Mouse (Mus musculus) common myeloid progenitor, adult 5-6 weeks (primary cell): ENCODE measurements around the gene Hectd1. TPM values are rescaled to one million over a fixed set of nuclear protein-coding genes. Genes with fewer than 3 reads are reported as not detected.

Source experiments
- ATAC-seq: replicated peaks from 2 replicates; pipeline ENCODE4 v1.8.0; 2016; ENCODE audit warnings: low read depth, mild to moderate bottlenecking, moderate TSS enrichment, inconsistent platforms; ENCODE audit not compliant: poor library complexity, severe bottlenecking
- total RNA-seq: library from RNA; stranded (forward); fragments of 200-1000, 187-1606 nt; gene quantifications from 2 replicates; pipeline ENCODE4 v1.2.3, GENCODE M21; 2017

Gene Hectd1
- 130 and 143 TPM in 2 replicates for total RNA-seq

DNA sequence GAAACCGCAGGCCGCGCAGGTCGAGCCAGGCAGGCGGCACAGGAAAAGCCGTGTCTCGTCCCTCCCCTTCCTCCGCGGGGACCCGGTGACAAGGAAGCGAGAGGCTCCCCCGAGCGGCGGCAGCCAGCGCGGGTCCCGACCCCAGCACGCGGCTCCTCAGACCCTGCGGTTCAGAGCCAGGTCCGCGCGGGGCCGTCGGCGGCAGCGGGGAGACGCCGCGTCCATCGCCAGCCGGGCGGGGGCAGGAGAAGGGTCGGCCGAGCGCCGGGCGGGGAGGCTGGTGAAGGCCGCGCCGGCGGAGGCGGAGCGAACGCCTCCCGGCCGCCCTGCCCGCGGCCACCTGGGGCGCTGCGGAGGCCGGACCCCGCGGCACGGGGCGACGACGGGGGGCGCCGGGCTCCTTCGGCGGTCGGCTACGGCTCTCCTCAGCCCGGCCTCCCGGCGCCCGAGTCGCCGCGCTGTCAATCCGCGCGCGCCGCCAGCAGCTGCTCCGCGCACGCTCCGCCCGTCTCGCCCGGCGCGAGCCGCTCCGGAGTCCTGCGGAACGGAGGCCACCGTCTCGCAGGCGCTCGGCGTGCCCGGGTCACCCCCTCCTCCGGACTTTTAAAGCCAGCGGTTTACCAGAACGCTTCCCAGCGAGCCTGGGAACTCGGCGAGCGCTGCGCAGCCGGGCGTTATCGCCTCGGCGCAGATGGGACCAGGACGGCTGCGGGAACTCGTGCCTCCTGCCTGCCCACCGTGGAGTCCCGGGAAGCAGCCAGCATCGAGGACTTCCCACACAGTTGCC, at the start of gene Hectd1:
Hectd1 (minus strand) TSS at position 247 of the 787 bp plus-strand sequence.
- ATAC-seq: peak; percentile 67

DNA sequence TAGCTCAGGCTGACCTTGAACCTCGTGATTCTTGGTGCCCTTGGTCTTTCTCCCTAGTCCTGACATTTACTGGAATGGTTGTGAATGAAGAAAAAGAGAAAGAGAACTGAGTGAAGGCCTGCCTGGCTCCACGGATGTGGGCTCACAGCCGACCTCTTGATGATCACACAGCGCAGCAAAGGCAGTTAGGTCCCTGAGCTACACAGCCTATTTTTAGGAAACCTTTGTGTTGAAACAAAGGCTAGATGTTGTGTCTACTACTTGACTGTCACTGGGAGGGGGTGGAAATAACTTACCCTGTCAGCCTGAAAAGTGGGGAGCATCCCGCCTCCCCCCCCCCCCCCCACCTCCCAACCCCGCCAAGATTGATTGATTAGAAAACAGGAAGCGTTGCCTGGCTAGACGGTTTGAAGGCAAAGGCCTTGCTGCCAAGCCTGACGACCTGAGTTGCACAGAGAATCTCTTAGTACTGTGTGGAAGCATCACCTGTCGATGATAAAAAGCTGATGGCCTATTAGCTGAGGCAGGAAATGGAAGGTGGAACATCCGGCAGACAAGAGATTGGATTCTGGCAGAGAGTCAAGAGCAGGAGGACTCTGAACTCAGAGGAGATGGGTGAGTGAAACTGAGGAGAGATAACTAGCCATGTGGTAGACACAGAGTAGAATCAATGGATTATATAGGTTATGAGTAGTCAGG, 42.3 kb upstream of the Hectd1 start:
- peak; percentile 48 for ATAC-seq

DNA sequence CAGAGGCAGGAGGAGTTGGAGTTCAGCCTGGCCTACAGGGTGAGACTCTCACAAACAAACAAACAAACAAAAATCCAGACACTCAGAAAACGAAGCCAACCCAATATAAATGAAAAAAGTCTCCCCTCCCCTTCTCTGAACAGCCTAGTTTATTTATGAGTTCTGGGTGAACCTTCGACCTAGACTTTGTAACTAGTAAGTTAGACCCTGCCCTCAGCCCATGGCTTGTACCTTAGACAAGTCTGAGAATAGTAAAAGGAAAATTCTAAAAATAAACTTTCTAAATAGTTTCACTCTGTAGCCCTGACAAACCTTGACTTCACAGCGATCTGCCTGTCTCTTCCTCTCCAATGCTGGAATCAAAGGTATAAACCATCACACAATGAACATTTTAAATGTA, 40.2 kb upstream of the Hectd1 start:
- ATAC-seq: no peak

DNA sequence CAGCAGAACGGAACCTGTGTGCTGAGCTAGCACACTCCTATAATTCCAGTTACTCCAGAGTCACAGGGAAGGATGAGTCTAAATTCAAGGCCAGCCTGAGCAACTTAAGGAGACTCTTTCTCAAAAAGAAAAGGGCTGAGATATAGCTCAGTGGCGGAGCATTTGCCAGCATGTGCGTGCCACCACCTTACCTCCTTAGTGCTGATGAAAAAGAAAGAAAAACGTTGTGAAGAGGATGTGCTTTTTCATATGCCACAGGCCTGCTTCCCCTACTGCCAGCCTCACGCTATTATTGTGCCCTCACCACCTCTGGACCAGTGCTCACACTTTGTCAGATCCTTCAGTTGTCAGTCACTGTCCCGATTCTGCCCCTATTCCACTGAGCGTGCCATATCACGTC, 37.7 kb upstream of the Hectd1 start:
- no peak for ATAC-seq

DNA sequence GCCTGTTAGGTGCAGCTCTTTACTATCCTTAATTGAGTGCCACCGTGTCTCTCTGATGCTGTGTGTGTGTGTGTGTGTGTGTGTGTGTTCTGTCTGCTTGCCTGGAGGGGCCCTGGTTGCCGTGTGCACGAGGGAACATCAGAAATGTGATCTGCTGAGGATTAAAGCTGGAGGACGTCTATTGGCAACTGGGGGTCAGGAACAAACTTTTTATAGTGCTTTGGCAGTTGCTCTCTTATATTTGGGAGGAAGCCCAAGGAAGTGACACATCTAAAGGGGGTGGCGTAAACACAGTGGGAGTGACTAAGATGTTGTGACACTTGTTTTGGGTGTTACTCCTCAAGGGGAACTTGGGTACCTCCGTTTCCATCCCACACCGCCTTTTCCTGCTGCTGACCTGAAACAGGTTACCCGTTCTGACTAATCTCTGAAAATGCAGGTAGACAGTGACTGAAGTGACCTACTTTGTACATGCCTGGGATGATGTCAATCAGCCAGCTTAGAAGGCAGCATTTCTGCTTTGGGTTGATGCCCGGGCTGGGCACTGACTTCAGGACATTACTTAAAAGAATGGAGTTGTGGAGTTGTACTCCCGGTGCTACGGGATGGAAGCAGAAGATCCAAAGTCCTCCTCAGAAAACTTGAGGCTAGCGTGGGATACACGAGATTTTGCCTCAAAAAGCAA, 37.0 kb upstream of the Hectd1 start:
- ATAC-seq: peak; percentile 70

DNA sequence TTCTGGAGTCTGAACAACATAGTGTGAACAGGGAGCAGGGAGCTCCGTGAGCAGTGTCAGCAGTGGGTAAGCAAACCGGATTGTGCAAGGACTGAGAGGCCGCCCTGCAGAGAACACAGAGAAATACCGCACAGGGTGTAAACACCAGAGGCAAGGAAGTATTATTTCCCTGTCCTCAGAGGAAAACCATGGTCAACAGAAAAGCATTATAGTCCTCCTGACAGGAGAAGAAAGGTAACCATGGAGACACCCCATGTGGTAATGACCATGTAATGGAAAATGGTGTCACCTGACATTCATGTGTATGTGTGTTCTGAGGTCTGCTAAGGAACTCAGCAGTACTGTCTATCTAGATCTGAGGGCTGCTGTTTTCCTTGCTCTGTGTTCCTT, 36.4 kb upstream of the Hectd1 start:
- peak; percentile 78 for ATAC-seq

DNA sequence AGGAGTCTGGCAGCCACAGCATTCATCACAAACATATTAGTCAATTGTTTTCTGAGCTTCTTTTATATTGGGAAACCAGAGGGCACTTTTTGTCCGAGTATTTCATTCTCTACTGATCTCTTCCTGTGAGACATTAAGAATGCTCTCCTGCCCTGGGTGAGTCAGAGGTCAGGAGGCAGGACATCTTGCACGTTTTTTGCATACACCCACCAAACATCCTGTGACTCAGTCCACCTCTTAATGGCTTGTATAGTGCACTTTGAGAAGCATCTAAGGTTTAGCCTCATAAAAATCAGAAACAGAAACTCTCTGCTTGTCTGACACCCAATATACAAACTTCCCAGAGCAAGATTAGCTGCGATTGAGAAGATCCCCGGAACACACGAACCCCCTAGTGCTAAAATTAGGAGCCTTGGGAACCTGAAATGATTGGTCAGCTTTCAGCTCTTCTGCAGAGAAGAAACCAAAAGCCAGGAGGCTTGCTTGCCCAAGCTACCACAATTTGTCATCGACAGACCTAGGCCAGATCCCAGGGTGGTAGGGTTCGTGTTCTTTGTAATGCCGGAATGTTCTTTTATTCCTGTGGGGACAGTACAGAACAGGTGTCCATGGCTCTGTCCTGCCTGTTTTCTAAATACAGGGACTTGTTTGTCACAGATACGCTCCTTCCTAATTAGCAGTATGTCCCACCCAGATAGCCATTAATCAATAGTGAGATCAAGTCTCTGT, 35.9 kb upstream of the Hectd1 start:
- ATAC-seq: no peak

DNA sequence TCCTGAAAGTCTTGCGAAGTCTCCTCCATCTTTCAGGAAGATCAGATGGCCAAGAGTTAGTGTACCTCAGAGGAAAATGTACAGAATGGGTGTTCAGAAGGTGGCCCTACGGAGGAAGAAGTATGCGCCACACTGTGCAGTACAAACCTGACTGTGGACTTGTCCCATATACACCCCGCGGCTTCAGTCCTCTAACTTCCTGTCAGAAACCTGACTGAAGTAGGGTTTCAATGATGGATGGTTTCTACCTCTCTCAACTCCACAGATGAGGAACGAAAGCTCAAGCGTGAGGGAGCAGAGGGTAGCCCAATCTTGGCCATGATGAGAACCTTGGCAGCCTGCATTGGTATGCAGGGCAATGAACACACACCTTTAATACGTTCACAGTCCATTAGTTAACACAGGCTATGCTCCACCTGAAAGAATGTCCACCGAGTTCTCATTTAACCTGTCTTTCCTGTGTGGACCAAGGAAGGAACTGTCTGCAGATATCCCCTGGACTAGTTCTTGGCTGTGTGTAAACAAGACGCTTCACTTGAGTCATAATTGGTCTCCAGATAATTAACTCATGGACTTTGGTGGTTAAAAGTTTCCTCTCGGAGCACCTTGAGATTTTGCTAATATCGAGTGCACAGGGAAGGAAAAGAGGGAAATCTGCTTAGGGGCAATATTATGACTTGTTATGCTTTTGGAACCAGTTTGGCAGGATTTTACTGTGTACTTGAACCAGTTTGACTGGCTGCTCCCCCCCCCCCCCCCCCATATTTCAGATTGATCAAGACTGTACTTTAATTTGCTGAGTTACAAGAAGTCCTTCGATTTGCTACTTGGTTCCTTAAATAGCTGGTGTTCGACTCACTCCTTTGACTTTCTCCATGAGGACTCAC, 34.0 kb upstream of the Hectd1 start:
- ATAC-seq: no peak

DNA sequence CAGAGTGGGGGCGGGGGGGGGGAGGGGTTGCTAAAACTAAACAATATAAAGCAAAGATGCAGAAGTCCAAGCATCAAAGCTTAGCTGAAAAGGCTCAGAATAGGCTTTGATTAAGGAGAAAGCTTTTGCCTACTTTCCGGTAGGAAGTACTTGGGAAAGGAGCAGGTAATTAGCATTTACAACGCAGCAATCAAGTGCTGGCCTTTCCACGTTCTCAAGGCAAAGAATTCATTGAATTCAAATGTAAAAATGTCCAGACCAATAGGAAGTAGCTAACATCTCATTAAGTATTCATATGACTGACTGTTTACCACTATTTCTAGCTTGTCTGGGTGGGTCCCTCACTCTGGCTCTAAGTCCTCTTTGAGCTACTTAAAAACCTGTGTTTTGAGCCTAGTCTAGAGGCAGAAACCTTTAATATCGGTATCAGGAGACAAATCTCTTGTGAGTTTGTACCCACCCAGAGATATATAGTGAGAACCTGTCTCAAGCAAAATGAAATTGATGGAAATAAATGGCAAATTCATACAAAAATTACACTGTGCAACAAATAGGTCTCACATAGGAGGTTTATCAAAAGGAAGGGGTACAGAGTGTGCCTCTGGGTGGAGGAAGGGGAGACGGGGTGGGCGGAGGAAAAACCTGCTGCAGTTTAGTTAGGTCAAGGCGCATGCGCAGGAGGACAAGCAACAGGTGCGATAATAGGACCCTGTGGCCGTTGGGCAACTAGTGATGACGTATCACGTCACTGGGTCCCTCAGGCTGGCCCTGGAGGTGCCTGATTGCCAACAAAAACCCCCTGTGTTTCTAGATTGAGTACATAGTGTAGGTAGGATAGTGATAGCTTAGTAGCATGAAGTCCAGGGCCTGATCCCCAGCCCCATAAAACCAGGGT, 29.0 kb upstream of the Hectd1 start:
- ATAC-seq: no peak

DNA sequence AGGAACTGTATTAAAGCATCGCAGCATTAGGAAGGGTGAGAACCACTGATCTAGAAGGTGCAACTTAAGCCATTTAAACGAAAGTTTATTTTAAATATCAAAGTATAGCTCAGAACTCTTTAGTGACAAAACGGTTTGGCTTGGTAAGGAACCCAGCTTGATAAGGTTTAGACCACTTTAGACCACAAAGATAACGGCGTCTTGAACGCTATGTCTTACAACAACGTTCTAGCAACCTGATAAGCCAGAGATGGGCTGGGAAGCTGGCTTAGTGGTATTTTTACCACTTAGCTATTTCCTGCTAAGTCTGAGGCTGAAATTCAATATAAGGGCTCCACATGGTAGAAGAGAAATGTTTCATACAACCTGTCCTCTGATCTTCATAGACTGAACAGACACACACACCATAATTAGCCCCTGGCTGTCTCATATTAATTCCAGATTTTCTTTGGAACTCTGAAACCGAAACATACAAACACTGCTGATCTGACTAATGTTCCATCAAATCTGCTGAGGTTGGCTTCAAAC, 27.5 kb upstream of the Hectd1 start:
- peak; percentile 81 for ATAC-seq

DNA sequence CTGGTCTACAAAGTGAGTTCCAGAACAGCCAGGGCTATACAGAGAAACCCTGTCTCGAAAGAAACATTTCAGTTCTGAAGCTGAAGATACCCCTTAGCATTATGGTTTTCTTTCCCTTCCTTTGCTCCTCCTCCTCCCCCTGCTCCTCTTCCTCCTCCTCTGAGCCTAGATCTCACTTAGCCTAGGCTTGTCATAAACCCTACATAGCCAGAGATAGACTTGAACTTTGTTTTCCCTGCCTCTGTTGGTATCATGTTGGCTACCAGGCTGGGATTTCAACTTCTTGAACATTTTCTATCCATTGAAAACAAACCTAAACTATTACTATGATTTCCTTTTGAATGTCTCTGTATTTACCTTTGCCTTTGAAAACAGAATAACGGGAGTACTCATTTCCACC, 26.5 kb upstream of the Hectd1 start:
- no peak for ATAC-seq

DNA sequence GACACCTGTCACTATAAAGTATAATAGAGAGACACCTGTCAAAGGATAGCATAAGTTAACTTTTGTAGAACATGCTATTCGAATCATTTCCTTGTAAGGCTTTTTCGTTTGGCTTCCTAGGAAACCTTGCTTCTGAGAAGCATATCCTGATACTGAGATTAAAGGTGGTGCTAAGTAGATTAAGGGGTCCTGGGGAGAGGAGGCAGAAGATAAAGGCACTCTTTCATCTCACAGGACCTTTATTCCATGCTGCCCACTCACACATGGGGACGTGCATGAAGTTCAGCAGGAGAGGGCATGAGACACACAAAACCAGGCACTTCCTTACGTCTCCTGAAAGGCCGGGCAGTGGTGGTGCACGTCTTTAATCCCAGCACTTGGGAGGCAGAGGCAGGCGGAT, 26.1 kb upstream of the Hectd1 start:
- no peak for ATAC-seq

DNA sequence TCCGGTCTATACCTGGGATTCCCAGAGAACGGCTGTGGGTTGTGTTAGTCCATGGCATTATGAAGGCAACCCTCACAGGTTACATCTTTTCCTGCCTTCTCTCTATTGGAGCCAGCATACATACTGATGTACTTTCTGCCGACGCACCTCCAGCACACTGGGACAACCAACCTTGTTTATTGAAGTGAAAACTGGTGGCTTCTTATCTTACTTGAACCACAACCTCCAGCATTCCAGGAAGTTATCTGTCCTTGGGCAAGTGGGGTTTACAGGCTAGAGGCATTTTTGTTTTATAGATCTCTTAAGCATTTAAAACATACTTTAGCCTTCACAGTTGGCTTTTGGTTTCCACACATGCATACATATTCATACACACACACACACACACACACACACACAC, 22.3 kb upstream of the Hectd1 start:
- ATAC-seq: 0 out of 2 replicates have a peak, but pooled peaks have one; percentile 29

DNA sequence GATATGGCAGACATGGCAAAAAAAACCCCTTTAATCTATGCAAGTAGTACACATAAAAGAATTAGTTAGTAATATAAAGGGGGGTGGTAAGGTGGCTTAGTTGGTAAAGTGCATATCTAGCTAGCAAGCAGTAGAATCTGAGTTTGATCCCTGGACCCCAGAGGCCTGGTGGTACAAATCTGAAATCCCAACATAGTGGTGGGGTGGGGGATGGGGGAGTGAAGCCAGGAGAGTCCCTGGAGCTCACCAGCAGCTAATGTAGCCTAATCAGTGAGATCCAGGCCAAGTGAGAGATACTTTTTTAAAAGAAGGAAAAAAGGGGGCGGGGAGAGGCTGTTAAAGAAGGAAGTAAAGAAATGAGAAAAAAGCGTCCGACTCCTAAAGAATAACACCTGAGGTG, 21.8 kb upstream of the Hectd1 start:
- no peak for ATAC-seq

DNA sequence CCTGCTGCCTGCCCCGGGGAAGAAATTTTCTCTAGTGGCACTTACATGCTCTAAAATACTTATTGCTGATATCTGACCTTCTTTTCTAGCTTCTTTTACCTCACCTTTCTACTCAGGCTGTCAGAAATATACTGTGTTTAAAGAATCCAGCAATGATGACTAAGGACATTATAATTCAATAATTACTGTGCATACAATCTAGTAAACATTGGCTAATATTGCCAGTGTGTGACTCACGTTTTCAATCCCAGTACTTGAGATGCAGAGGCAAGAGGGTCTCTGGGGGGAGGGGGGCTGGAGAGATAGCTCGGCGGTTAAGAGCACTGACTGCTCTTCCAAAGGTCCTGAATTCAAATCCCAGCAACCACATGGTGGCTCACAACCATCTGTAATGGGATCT, 21.0 kb upstream of the Hectd1 start:
- no peak for ATAC-seq

DNA sequence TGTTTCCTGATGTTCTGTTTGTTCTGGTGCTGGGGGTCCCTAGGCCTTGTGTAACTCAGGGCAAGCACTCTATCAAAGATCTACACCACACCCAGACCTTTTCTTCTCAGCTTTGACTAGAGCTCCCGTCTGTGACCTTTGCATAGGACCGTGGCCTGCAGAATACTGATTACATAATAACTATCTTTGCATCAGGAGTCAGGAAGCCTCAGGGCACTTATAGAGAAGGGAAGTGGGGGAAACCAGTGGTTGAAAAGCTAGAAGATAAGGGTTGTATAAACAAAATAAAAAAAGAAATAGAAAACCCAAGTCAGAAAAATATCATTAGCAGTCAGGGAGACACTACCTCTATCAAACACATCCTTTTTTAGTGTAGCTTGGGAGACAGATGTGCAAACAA, 20.6 kb upstream of the Hectd1 start:
- ATAC-seq: peak; percentile 57

DNA sequence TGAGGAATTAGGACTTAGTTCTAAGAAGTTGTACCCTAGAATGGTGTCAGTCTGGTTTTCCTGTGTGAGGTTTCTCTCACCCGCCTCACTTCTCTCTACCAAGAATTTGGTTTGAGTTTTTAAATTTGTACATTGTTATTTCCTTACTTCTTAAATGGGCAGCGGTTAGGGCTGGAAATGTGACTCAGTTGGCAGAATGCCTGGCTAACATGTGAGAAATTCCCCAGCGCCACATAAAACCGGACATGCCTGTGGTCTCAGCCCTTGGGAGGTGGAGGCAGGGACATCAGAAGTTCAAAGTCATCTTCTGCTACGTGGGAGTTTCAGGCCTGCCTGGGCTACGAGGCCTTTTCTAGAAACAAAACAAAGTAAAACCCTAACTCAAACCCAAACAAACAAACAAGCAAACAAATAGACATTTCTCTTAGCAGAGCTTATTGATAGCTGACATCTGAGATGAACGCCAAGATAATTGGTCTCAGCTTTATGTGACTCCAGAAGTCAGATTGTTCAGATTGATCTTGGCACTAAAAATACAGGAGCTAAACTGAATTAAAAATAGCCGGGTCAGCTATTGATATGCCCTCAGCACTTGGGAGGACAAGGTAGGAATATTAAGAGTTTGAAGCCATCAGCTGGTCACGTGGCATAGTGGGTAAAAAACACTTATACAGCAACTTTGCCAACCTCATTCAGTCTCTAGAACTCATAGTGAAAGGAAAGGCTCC, 18.8 kb upstream of the Hectd1 start:
- peak; percentile 43 for ATAC-seq

DNA sequence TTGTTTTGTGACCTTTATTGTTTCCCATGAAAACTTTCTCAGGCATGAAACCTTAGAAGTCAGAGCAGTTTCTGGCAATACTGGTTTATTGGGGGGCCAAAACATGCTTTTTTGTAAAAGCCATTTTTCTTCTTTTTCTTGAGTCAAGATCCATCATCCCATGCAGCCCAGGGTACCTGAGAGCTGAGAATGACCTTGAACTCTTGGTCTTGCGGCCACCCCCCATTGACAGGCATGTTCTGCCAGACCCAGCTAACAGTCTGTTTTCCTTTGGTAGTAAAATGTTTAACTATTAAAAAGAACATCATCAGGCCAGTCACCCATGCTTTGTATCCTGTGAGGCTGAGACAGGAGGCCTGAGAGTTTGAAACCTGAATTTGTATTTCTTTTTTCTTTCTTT, 15.9 kb upstream of the Hectd1 start:
- ATAC-seq: no peak
